Mouse (Mus musculus): ENCODE results near the gene Ccer2. TPM values are rescaled to one million over a fixed set of nuclear protein-coding genes. Genes with fewer than 3 reads are reported as not detected.
A peak's percentile ranks its signal among the peaks of the same experiment; 100 is the strongest.

The Ccer2 gene
- 3.8 and 12.7 TPM in 2 replicates for polyA plus RNA-seq (2014; fragmentation: Nextera tagmentation; extraction: Ambion mirVana)

DNA sequence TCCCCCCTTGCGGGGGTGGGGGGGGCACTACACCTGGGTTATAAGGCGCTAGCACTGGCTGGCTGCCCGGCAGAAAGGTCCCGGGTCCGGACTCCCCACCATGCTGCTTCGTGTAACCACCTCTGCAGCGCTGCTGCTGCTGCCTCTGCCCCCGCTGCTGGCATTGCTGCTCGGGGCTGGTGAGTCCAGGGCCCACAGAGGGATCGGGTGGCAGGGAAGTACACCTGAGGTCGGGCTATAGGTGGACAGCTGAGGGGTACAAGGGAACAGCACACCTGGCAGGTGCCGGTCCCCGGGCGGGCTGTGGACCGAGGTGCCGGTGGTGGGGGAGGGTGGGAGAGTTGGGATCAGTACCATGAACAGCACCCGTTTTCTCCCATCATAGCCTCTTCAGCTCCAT is at the start of gene Ccer2:
Gene Ccer2 (plus strand): TSS at position 96 of the 400 bp plus-strand sequence.
- peak within 1 kb of the TSS; percentile 29; the same call in 1 of the 2 replicates for H3K4me2 ChIP-seq (ENCODE audit: low read depth, low read length)
- DNase-seq (ENCODE audit: low spot score) (no peak), ATAC-seq (ENCODE audit: low read depth) (0 out of 2 replicates have a peak, but pooled peaks have one; percentile 9)
- no peak within 1 kb of the TSS for H3K27ac ChIP-seq (replicated peaks; ENCODE audit: low read depth, low read length)
- peaks cover 50% of the 10 kb centered on the region; the same call in 1 of the 2 replicates for H3K36me3 ChIP-seq (ENCODE audit: control insufficient read depth, insufficient read depth, low read length)
- H3K9ac ChIP-seq (ENCODE audit: low read depth, low read length): peak within 1 kb of the TSS; percentile 25; the same call in 1 of the 2 replicates
- peaks cover 6% of the 10 kb centered on the region for H3K27me3 ChIP-seq (replicated peaks; ENCODE audit: control insufficient read depth, insufficient read depth, low read length)
- under 1% methylated on average over 16 of the region's 17 CpGs for WGBS
- no peaks in the 10 kb centered on the region for H3K9me3 ChIP-seq (ENCODE audit: control insufficient read depth, low read length)
- peaks cover 6% of the 10 kb centered on the region; the same call in 1 of the 2 replicates for H3K4me1 ChIP-seq (ENCODE audit: control insufficient read depth, insufficient read depth, low read length)
- H3K4me3 ChIP-seq (ENCODE audit: low read depth, low read length): no peak within 1 kb of the TSS

DNA sequence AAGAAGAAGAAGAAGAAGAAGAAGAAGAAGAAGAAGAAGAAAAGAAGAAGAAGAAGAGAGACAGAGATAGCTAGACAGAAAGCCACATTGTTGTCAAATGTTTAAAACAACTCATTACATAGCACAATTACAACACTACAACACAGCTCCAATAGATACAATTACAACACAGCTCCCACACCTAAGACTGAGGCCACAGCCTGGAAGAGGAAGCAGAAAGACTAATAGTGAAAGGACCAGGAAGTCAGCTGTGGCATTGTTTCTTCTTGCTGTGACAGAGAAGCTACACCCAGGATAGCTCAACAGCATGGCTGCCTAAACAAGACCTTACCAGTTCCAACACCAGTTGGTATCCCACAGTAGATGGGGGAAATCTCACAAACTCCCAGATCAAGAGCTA is 46.5 kb upstream of the Ccer2 start:
- Histone ChIP-seq H3K9me3 (ENCODE audit: control insufficient read depth, low read length) (no peaks in the 10 kb centered on the region), H3K4me3 (ENCODE audit: low read depth, low read length) (no peak overlapping the region), H3K36me3 (ENCODE audit: control insufficient read depth, insufficient read depth, low read length) (no peaks in the 10 kb centered on the region), H3K4me1 (ENCODE audit: control insufficient read depth, insufficient read depth, low read length) (no peaks in the 10 kb centered on the region), H3K4me2 (ENCODE audit: low read depth, low read length) (no peak overlapping the region), H3K27ac (replicated peaks; ENCODE audit: low read depth, low read length) (no peak overlapping the region), H3K9ac (ENCODE audit: low read depth, low read length) (no peak overlapping the region), H3K27me3 (replicated peaks; ENCODE audit: control insufficient read depth, insufficient read depth, low read length) (no peaks in the 10 kb centered on the region)
- ATAC-seq (ENCODE audit: low read depth) (no peak), DNase-seq (ENCODE audit: low spot score) (no peak)

DNA sequence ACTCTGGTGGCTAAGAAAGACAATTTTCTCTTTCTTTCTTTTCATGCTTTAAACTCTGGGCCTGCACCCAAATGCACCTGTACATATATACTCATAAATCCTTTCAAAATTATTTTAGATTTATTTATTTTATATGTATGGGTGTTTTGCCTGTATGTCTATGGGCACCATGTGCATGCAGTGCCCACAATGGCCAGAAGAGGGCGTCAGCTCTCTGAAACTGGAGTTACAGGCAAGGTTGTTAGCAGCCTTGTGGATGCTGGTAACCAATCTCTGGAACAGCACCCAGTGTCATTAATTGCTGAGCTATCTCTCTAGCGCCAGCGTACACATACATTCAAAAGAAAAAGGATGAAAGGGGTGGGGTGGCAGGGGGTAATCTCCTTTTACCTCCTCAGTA is 45.0 kb upstream of the Ccer2 start:
- Histone ChIP-seq H3K9me3 (ENCODE audit: control insufficient read depth, low read length) (no peaks in the 10 kb centered on the region), H3K27ac (replicated peaks; ENCODE audit: low read depth, low read length) (no peak overlapping the region), H3K9ac (ENCODE audit: low read depth, low read length) (no peak overlapping the region), H3K36me3 (ENCODE audit: control insufficient read depth, insufficient read depth, low read length) (no peaks in the 10 kb centered on the region), H3K4me3 (ENCODE audit: low read depth, low read length) (no peak overlapping the region), H3K4me2 (ENCODE audit: low read depth, low read length) (no peak overlapping the region), H3K27me3 (replicated peaks; ENCODE audit: control insufficient read depth, insufficient read depth, low read length) (no peaks in the 10 kb centered on the region), H3K4me1 (ENCODE audit: control insufficient read depth, insufficient read depth, low read length) (peaks cover under 1% of the 10 kb centered on the region)
- ATAC-seq (ENCODE audit: low read depth): no peak
- 67% methylated on average over 3 of the region's 3 CpGs for WGBS
- no peak for DNase-seq (ENCODE audit: low spot score)

DNA sequence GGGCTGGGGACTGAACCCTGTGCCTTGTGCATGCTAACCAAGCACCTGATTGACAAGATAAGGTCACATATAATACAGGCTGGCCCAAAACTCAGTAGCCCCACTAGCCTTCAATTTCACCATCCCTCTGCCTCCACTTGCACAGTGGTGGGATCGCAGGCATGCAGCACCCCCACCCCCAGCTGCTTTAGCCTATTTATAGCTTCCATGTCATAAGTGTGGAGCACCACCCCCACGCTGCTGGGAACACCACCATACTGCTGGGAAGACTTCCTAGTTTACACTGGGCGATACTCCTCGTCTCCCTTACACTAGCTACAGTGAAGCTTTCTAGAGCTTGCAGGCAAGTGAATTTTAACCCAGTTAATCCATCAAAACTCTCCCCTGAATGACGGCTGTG is 41.3 kb upstream of the Ccer2 start:
- Histone ChIP-seq H3K36me3 (ENCODE audit: control insufficient read depth, insufficient read depth, low read length) (no peaks in the 10 kb centered on the region), H3K27me3 (replicated peaks; ENCODE audit: control insufficient read depth, insufficient read depth, low read length) (no peaks in the 10 kb centered on the region), H3K9ac (ENCODE audit: low read depth, low read length) (no peak overlapping the region), H3K4me3 (ENCODE audit: low read depth, low read length) (no peak overlapping the region), H3K4me1 (ENCODE audit: control insufficient read depth, insufficient read depth, low read length) (peaks cover 5% of the 10 kb centered on the region), H3K27ac (replicated peaks; ENCODE audit: low read depth, low read length) (no peak overlapping the region; the same call in 1 of the 2 replicates), H3K9me3 (ENCODE audit: control insufficient read depth, low read length) (no peaks in the 10 kb centered on the region), H3K4me2 (ENCODE audit: low read depth, low read length) (no peak overlapping the region)
- WGBS: 75% methylated on average over 5 of the region's 5 CpGs
- DNase-seq (ENCODE audit: low spot score): peak; percentile 34
- no peak for ATAC-seq (ENCODE audit: low read depth)

DNA sequence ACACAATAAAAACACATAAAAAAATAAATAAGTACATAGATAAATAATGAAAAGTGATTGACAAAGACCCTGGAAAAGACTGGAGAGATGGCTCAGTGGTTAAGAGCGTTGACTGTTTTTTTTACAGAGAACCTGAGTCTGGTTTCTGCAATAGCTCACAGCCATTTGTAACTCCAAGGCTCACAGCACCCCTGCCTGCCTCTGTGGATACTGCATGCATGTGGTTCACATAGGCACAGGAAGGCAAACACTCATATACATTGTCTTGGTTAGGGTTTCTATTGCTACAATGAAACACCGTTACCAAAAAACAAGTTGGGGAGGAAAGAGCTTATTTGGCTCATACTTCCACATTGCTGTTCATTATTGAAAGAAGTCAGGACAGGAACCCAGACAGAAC is 40.4 kb upstream of the Ccer2 start:
- Histone ChIP-seq H3K4me1 (ENCODE audit: control insufficient read depth, insufficient read depth, low read length) (peaks cover 5% of the 10 kb centered on the region), H3K9me3 (ENCODE audit: control insufficient read depth, low read length) (no peaks in the 10 kb centered on the region), H3K36me3 (ENCODE audit: control insufficient read depth, insufficient read depth, low read length) (no peaks in the 10 kb centered on the region), H3K27ac (replicated peaks; ENCODE audit: low read depth, low read length) (no peak overlapping the region), H3K27me3 (replicated peaks; ENCODE audit: control insufficient read depth, insufficient read depth, low read length) (no peaks in the 10 kb centered on the region), H3K4me3 (ENCODE audit: low read depth, low read length) (no peak overlapping the region), H3K9ac (ENCODE audit: low read depth, low read length) (no peak overlapping the region), H3K4me2 (ENCODE audit: low read depth, low read length) (no peak overlapping the region)
- DNase-seq (ENCODE audit: low spot score) (no peak), ATAC-seq (ENCODE audit: low read depth) (no peak)
- 89% methylated on average over 2 of the region's 2 CpGs for WGBS

DNA sequence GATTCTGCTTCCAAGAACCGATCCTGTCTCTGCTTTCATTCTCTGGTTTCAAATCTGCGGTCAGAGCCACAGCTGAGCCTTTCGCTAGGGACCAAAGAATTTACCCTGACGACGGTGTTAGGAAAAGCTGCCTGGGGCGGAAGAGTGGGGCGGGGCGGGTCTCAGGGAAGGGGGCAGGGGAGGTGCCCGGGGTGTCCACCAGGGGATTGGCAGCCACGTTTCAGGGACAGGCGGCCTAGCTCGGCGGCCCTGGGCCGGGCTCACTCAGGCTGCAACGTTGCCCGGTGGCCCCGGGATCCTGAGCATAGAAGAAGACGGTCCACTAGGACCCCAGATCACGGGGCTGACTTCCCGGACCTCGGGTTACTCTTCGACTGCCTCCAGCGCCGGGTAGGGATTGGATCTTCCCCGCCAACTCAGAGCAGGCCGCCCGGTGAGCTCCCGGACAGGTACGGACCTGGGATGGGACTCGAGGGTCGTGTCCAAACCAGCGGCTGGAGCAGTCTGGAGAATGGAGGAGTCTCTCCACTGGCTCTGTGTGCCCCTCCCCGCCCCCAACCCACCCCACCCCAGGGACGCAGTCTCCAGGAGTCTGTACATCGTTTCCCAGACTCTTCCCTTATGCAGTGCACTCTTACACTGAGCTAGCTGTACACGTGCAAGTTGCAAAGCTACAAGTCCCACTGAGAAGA is 39.2 kb upstream of the Ccer2 start, which contains the start of gene Fbxo17:
Gene Fbxo17 (plus strand): TSS at position 215 of the 692 bp plus-strand sequence.
- H3K4me1 ChIP-seq (ENCODE audit: control insufficient read depth, insufficient read depth, low read length): peaks cover 5% of the 10 kb centered on the region
- WGBS: 2% methylated on average over 21 of the region's 36 CpGs
- peak within 1 kb of the TSS; percentile 52 for H3K4me3 ChIP-seq (ENCODE audit: low read depth, low read length)
- no peaks in the 10 kb centered on the region for H3K9me3 ChIP-seq (ENCODE audit: control insufficient read depth, low read length)
- H3K27me3 ChIP-seq (replicated peaks; ENCODE audit: control insufficient read depth, insufficient read depth, low read length): no peaks in the 10 kb centered on the region
- ATAC-seq (ENCODE audit: low read depth) (peak; percentile 81), DNase-seq (ENCODE audit: low spot score) (peak; percentile 90)
- no peaks in the 10 kb centered on the region for H3K36me3 ChIP-seq (ENCODE audit: control insufficient read depth, insufficient read depth, low read length)
- H3K4me2 ChIP-seq (ENCODE audit: low read depth, low read length): peak within 1 kb of the TSS; percentile 75
- peak within 1 kb of the TSS; percentile 78 for H3K27ac ChIP-seq (replicated peaks; ENCODE audit: low read depth, low read length)
- peak within 1 kb of the TSS; percentile 75 for H3K9ac ChIP-seq (ENCODE audit: low read depth, low read length)

DNA sequence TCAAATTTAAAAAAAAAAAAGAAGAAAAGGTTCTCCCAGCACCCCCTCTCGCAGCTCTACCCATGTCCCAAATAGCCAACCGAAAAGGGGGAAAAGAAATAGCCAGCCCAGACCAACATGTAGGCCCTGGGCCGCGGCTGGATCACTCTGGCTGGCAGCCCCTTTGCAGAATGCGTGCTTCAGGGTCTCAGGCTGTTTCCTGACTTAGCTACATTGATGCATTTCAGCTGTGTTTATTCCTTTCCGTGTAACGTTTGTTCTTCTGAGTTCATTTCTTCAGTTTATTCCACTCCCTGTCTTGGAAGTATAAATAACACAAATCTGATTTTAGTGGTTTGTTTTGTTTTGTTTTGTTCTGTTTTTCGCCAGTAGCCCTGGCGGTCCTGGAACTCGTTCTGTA is 38.2 kb upstream of the Ccer2 start:
- H3K9me3 ChIP-seq (ENCODE audit: control insufficient read depth, low read length): no peaks in the 10 kb centered on the region
- no peaks in the 10 kb centered on the region for H3K27me3 ChIP-seq (replicated peaks; ENCODE audit: control insufficient read depth, insufficient read depth, low read length)
- ATAC-seq (ENCODE audit: low read depth) (no peak), DNase-seq (ENCODE audit: low spot score) (no peak)
- 65% methylated on average over 10 of the region's 10 CpGs for WGBS
- H3K4me2 ChIP-seq (ENCODE audit: low read depth, low read length): peak overlapping the region; percentile 75
- H3K9ac ChIP-seq (ENCODE audit: low read depth, low read length): 0 out of 2 replicates have a peak overlapping the region, but pooled peaks have one; percentile 75
- no peak overlapping the region for H3K27ac ChIP-seq (replicated peaks; ENCODE audit: low read depth, low read length)
- no peaks in the 10 kb centered on the region for H3K36me3 ChIP-seq (ENCODE audit: control insufficient read depth, insufficient read depth, low read length)
- peaks cover 5% of the 10 kb centered on the region for H3K4me1 ChIP-seq (ENCODE audit: control insufficient read depth, insufficient read depth, low read length)
- peak overlapping the region; percentile 52 for H3K4me3 ChIP-seq (ENCODE audit: low read depth, low read length)

DNA sequence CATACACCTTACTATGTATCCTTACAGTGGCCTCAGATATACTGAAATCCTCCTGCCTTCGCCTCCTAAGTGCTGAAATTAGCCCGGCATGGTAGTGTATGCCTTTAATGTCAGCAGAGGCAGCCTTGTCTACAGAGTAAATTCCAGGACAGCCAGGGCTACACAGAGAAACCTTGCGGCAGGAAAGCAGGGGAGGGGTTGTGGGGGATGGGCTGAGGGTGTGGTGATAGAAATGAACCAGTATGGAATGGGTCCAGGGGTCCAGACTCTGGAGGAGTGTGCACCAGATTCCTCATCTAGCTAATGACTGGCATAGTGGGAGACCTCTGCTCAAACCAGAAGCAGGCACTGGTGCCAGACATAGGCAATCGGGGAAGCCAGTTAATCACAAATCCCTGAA is 36.8 kb upstream of the Ccer2 start:
- no peak for DNase-seq (ENCODE audit: low spot score)
- Histone ChIP-seq H3K27ac (replicated peaks; ENCODE audit: low read depth, low read length) (no peak overlapping the region), H3K4me2 (ENCODE audit: low read depth, low read length) (0 out of 2 replicates have a peak overlapping the region, but pooled peaks have one; percentile 10), H3K27me3 (replicated peaks; ENCODE audit: control insufficient read depth, insufficient read depth, low read length) (no peaks in the 10 kb centered on the region), H3K4me1 (ENCODE audit: control insufficient read depth, insufficient read depth, low read length) (peaks cover 5% of the 10 kb centered on the region), H3K9me3 (ENCODE audit: control insufficient read depth, low read length) (no peaks in the 10 kb centered on the region), H3K4me3 (ENCODE audit: low read depth, low read length) (no peak overlapping the region), H3K36me3 (ENCODE audit: control insufficient read depth, insufficient read depth, low read length) (no peaks in the 10 kb centered on the region), H3K9ac (ENCODE audit: low read depth, low read length) (0 out of 2 replicates have a peak overlapping the region, but pooled peaks have one; percentile 14)
- 30% methylated on average over 4 of the region's 4 CpGs for WGBS
- no peak for ATAC-seq (ENCODE audit: low read depth)

DNA sequence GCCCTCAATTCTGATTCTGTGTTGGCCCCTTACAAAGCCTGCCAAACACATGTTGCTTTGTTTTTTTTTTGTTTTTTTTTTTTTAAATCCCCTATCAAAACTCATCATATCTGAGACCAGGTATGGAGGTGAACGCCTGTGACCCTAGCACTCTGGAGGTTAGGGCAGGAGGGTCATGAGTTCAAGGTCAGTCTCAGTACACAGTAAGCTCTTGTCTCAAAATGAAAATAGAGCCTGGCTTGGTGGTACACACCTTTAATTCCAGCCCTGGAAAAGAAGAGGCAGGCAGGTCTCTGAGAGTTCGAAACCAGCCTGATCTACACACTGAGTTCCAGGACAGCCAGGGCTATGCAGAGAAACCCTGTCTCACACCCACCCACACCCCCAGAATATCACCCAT is 36.3 kb upstream of the Ccer2 start:
- DNase-seq (ENCODE audit: low spot score): no peak
- H3K27me3 ChIP-seq (replicated peaks; ENCODE audit: control insufficient read depth, insufficient read depth, low read length): no peaks in the 10 kb centered on the region
- ATAC-seq (ENCODE audit: low read depth): no peak
- H3K9me3 ChIP-seq (ENCODE audit: control insufficient read depth, low read length): no peaks in the 10 kb centered on the region
- H3K4me1 ChIP-seq (ENCODE audit: control insufficient read depth, insufficient read depth, low read length): peaks cover 5% of the 10 kb centered on the region
- H3K4me3 ChIP-seq (ENCODE audit: low read depth, low read length): no peak overlapping the region
- 78% methylated on average over 2 of the region's 2 CpGs for WGBS
- no peak overlapping the region for H3K9ac ChIP-seq (ENCODE audit: low read depth, low read length)
- peaks cover 2% of the 10 kb centered on the region for H3K36me3 ChIP-seq (ENCODE audit: control insufficient read depth, insufficient read depth, low read length)
- 0 out of 2 replicates have a peak overlapping the region, but pooled peaks have one; percentile 10 for H3K27ac ChIP-seq (replicated peaks; ENCODE audit: low read depth, low read length)
- no peak overlapping the region for H3K4me2 ChIP-seq (ENCODE audit: low read depth, low read length)

Data from embryonic facial prominence, embryonic 14.5 days (tissue).